Mouse (Mus musculus): Measurements from ENCODE around the gene Olfr243.
"Not testable (repeated sequence)": the region's sequence is repeated elsewhere in the genome, so short reads cannot be mapped to it uniquely, and the experiment has no call there.

The Olfr243 gene

DNA sequence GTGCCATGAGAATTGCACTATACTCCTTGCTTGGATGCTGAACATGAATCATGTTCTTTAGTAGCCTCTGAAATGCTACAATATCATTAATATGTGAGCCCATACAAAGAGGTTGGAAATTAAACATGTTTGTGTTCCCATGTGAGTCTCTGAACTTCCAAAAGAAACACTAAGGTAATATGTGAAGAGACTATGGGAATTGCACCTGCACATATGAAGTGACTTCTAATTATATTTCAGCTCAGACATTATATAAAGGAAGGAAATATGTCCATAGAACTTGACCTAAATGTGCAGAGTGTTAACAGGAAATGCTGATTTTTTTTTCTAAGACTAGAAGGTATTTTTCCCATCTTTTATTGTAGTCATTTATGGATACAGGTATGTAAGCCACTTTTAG, at the start of gene Olfr243:
TSS of gene Olfr243 (plus strand) at position 301 of the 400 bp plus-strand sequence.
- no peak for DNase-seq (ENCODE audit: low spot score)

DNA sequence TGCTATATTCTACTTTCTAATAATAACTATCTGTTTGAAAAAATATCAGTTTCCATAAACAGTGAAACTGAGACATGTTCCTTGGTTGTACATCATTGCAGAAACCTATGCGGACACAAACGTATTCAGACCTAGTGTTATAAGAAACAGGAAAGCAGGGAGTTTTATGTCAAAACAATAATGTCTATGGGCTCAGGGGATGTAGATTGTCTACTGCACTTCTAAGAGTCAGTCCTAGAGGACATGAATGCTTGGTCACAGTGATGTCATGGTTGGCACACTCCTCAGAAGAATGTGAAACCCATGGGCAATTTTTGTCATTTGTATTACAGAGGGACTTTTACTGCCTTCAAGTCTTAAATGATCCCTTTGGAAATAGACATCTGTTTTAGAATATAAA, 43.4 kb upstream of the Olfr243 start, which contains the start of gene Olfr624:
TSS of gene Olfr624 (minus strand) at position 101 of the 400 bp plus-strand sequence.
- DNase-seq (ENCODE audit: low spot score), result no peak

DNA sequence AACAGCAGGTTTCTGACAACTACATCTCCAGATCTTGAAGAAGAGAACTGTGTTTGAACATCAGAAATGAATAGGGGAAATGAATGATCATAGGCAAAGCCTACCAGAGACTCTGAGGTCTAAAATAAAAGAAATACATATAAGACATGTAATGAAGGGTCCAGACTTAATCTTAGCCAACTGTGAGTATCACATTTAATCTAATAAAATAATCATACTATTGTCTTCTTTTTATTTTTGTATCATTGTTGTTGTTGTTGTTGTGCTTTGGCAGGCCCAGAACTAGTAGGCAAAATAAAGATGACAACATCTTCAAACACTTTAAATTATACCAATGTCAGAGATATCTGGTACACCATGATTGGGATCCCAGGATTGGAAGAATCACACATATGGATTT, 32.1 kb upstream of the Olfr243 start, which contains the start of gene Olfr625-ps1:
TSS of gene Olfr625-ps1 (plus strand) at position 301 of the 400 bp plus-strand sequence.
- DNase-seq (ENCODE audit: low spot score), result no peak

DNA sequence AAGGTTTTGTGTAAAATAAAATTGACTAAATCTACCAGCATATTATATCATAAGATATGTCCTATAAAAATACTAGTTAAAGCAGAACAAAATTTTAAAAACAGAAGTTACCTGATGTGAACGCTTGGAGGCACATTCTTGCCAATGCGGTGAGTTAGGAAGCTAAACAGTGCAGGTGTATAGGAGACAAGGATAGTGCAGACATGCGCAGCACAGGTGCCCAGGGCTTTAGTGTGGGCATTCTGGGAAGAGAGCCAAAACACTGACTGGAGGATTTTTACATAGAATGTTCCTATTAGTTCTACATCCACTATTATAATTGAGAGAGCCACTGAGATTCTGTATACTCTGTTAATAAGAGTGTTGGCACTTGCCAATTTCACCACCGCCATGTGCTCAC, 15.0 kb upstream of the Olfr243 start:
- DNase-seq (ENCODE audit: low spot score), result no peak

DNA sequence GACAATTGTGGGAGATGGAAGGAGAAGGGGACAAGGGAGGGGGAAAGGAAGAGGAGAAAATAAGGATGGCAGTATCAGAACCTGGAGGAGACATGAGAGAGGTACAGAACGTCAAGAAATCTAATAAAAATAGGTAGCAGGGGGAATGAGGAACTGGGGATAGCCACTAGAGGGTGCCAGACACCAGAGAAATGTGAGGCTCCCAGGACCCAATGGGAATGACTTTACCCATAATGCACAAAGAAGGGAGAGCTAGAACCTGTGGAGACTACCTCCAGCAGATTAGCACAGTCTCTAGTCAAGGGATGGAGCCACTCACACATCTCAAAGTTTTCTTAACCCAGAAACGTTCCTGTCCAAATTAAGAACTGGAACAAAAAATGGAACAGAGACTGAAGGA, 2.4 kb upstream of the Olfr243 start:
- no peak for DNase-seq (ENCODE audit: low spot score)

DNA sequence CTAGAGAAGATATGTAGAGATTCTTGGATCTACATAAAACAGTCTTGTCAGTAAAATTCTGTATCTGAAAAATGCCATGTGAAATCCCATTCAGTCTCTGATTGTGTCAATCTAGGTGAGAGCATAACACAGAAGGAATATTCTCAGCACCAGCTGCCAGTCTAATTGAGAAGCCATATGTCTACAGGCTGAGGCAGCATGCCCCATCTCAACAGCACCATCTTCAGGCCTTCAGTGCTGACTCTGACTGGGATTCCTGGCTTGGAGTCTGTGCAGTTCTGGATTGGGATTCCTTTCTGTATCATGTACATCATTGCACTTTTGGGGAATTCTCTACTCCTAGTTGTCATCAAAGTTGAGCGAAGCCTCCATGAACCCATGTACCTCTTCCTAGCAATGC, 1.9 kb downstream of the Olfr243 start:
- DNase-seq (ENCODE audit: low spot score), result not testable (repeated sequence)

DNA sequence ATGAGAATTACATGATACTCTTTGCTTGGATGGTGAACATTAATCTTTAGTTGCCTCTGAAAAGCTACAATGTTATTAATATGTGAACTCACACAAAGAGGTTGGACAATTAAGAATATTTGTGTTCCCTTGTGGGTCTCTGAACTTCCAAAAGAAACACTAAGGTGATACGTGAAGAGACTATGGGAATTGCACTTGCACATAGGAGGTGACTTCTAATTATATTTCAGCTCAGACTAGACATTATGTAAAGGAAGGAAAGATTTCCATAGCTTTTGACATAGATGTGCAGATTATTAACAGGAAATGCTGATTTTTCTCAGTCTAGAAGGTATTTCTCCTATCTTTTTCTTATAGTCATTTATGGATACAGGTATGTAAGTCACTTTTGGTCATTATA, 15.6 kb downstream of the Olfr243 start, which contains the start of gene Olfr628:
TSS of gene Olfr628 (plus strand) at position 301 of the 400 bp plus-strand sequence.
- DNase-seq (ENCODE audit: low spot score), result no peak

DNA sequence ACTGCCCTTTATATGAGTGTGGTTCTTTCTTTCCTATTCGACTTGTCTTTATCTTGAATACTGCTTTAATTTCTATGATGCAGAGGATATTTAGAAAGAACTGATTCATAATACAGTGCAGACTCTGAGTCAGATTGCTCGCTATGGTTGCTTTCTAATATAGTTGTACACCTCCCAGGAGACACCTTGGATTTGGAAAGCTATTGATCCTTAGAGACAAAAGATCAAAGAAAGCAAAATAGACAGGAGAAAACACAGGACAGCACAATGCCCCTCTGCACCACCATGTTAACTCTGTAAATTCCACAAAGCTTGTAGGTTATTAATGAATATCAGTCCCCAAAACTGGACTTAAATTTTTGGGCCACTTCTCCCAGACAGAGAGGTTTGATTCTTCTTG, 30.4 kb downstream of the Olfr243 start, which contains the start of gene Olfr629:
TSS of gene Olfr629 (minus strand) at position 101 of the 400 bp plus-strand sequence.
- no peak for DNase-seq (ENCODE audit: low spot score)

DNA sequence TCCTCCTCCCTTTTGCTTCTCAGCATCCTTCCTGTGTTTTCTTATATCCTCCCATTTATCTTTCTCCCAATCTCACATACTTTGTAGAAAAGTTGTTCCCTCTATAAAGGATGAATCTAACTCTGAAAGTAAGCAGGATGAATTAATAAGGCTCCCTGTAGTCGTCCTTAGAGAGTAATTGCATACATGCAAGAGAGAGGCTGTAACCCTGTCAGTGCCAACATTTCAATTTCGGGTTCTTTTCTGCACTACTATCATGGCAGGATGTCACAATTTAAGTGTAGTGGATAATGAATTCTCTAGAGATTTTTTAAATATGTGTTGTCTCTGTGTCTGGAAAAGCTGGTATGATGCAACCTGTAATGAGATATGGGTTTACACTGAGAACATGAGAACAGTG, 42.8 kb downstream of the Olfr243 start, which contains the start of gene Olfr630:
TSS of gene Olfr630 (minus strand) at position 101 of the 400 bp plus-strand sequence.
- no peak for DNase-seq (ENCODE audit: low spot score)

DNA sequence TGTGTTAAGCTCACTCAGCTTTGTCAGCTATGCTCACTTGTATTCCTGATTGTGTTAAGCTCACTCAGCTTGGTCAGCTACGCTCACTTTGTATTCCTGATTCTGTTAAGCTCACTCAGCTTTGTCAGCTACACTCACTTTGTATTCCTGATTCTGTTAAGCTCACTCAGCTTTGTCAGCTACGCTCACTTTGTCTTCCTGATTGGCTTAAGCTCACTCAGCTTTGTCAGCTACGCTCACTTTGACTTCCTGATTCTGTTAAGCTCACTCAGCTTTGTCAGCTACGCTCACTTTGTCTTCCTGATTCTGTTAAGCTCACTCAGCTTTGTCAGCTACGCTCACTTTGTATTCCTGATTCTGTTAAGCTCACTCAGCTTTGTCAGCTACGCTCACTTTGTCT, 47.7 kb downstream of the Olfr243 start:
- DNase-seq (ENCODE audit: low spot score), result not testable (repeated sequence)

DNA sequence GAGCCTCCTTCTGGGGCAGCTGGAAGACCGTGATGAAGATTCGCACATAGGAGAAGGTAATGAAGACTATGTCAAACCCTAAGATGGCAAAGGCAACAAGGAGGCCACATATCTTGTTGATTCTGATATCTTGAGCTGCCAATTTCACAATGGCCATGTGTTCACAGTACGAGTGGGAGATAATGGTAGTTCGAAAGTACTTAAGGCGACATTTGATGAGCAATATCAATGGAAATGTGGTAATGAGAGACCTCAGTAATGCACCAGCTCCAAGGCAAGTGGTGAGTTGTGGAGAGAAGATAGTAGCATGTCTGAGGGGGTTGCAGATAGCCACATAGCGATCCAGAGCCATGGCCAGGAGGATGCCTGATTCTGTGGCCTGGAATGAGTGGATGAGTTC, 53.2 kb downstream of the Olfr243 start:
- not testable (repeated sequence) for DNase-seq (ENCODE audit: low spot score)
